Comparison of ENCODE assay signal across 9 mouse cellular contexts in the genomic region with DNA sequence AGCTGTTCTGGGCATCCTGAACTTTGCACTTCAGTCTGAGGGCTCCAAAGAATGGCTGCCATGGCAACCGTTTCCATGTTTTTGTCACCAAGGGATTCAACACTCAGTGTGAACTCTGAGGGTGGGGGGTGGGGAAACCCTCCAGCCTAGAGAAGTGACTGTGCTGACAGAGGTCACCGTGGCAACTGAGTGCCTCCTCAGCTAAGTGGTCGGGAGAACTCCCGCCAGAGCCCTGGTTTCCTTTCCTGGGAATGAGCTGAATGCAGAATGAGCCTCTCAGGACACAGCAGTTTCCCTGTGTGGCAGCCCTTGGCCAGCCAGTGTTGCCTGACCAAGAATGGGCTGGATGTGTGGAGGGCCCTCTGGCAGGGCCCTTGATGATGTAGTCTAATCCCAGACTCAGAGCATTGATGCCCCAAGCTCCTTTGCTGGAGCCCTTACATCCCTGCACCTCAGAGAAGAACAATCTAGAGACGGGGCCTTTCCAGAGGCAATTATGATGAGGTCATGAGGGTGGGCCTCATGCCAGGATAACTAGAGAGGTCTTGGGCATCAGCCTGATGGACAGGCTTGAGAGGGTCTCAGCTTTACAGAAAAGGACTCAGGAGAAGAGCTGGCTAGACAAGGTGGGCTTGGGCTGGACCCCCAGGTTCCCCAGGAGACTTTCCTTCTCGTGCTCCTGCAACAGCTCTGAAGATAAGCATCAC.
DNase-seq lines count a peak whose midpoint lies in the region; ATAC-seq lines count a peak whose summit lies in the region.
"Had no signal": no experiment of that assay in that cellular context is flagged by ENCODE, and none has a peak within 500 bp of the region (broad histone marks: within the 10 kb centered on the region; RNA-seq: fewer than 3 reads in every experiment).

No protein-coding gene starts in this region.

- peak overlapping the region; percentile 46; the same call in 1 of the 2 replicates for H3K9ac ChIP-seq in heart, embryonic 11.5 days (ENCODE audit: low read depth, low read length)
- no peak overlapping the region for H3K9ac ChIP-seq in embryonic facial prominence, embryonic 14.5 days (ENCODE audit: low read depth, low read length)

- peak overlapping the region; percentile 54 for H3K27ac ChIP-seq in heart, embryonic 11.5 days (ENCODE audit: low read depth, low read length)
- H3K27ac ChIP-seq in embryonic facial prominence, embryonic 14.5 days (replicated peaks; ENCODE audit: low read depth, low read length): no peak overlapping the region

- H3K4me3 ChIP-seq in heart, embryonic 11.5 days (ENCODE audit: low read depth, low read length): no peak overlapping the region
- no peak overlapping the region for H3K4me3 ChIP-seq in embryonic facial prominence, embryonic 14.5 days (ENCODE audit: low read depth, low read length)

- DNase-seq in heart, adult 18-20 months: no peak
- DNase-seq in embryonic facial prominence, embryonic 14.5 days (ENCODE audit: low spot score): peak; percentile 50
- DNase-seq in kidney, postnatal 36 days: peak; percentile 69 to 76
- peak; percentile 77 for DNase-seq in neural tube, embryonic 10.5 days (ENCODE audit: extremely low spot score, low spot score)
- no peak for DNase-seq in ovary, adult 18-20 months (ENCODE audit: low spot score)
- DNase-seq in layer of hippocampus, adult 18-20 months (ENCODE audit: low spot score in 2 of 2): no peak
- no peak for DNase-seq in gastrocnemius, postnatal 25 days
- DNase-seq: cerebellum, adult 9-10 months had no signal

- no peaks in the 10 kb centered on the region for H3K36me3 ChIP-seq in heart, embryonic 11.5 days (ENCODE audit: control insufficient read depth, insufficient read depth, low read length)
- H3K36me3 ChIP-seq in embryonic facial prominence, embryonic 14.5 days (ENCODE audit: control insufficient read depth, insufficient read depth, low read length): 0 out of 2 replicates have a peak, but pooled peaks cover 6% of the 10 kb centered on the region

- H3K4me2 ChIP-seq in heart, embryonic 11.5 days: no peak overlapping the region
- H3K4me2 ChIP-seq in embryonic facial prominence, embryonic 14.5 days (ENCODE audit: low read depth, low read length): no peak overlapping the region

- no peak for ATAC-seq in heart, embryonic 11.5 days (replicated peaks; ENCODE audit: insufficient number of reproducible peaks, low FRiP score, low TSS enrichment)
- ATAC-seq in embryonic facial prominence, embryonic 14.5 days (ENCODE audit: low read depth): peak; percentile 20; the same call in 1 of the 2 replicates

- no peaks in the 10 kb centered on the region for H3K9me3 ChIP-seq in heart, embryonic 11.5 days (replicated peaks; ENCODE audit: control insufficient read depth, low read length)
- H3K9me3 ChIP-seq in embryonic facial prominence, embryonic 14.5 days (ENCODE audit: control insufficient read depth, low read length): no peaks in the 10 kb centered on the region

- peaks cover 37% of the 10 kb centered on the region for H3K4me1 ChIP-seq in heart, embryonic 11.5 days (ENCODE audit: control insufficient read depth, insufficient read depth, low read length)
- peaks cover 13% of the 10 kb centered on the region for H3K4me1 ChIP-seq in embryonic facial prominence, embryonic 14.5 days (ENCODE audit: control insufficient read depth, insufficient read depth, low read length)

- 23% methylated on average over 6 of the region's 6 CpGs for WGBS in heart, embryonic 11.5 days (ENCODE audit: insufficient replicate concordance)
- WGBS in embryonic facial prominence, embryonic 14.5 days: 40% methylated on average over 6 of the region's 6 CpGs

- H3K27me3 ChIP-seq in heart, embryonic 11.5 days (ENCODE audit: control insufficient read depth, insufficient read depth, low read length): no peaks in the 10 kb centered on the region
- no peaks in the 10 kb centered on the region for H3K27me3 ChIP-seq in embryonic facial prominence, embryonic 14.5 days (replicated peaks; ENCODE audit: control insufficient read depth, insufficient read depth, low read length)

Comparison
In these comparisons a context has a peak if more than half of its experiments do, and no peak if none do; other contexts are left out.
1. DNase-seq: peak in embryonic facial prominence, embryonic 14.5 days (single experiment), kidney, postnatal 36 days (2 of 2) and neural tube, embryonic 10.5 days (single experiment); none in heart, adult 18-20 months (0 of 2), ovary, adult 18-20 months (single experiment), layer of hippocampus, adult 18-20 months (0 of 2) and gastrocnemius, postnatal 25 days (single experiment).